Mouse (Mus musculus): ENCODE results near the gene Ddx58.

- TF ChIP-seq CTCF (IDR thresholded peaks at IDR 0.05; ENCODE audit: control insufficient read depth, insufficient read depth, insufficient read length): no peak
- TF ChIP-seq MAX (IDR thresholded peaks at IDR 0.05): no peak
- no peak for TF ChIP-seq CEBPB (IDR thresholded peaks at IDR 0.05; ENCODE audit: low read depth)
- no peak for TF ChIP-seq MYOG (IDR thresholded peaks at IDR 0.05; ENCODE audit: control insufficient read depth, extremely low read depth, insufficient read length)
- TF ChIP-seq MYOD1 (IDR thresholded peaks at IDR 0.05; ENCODE audit: control insufficient read depth, insufficient read length, low read depth): no peak
These were observed 34.3 kb downstream of the Ddx58 start for GRCm38 (mm10) chr4:40205231-40205903.
